Mouse (Mus musculus): ENCODE data around the gene Hs3st5.

Hs3st5 gene

DNA sequence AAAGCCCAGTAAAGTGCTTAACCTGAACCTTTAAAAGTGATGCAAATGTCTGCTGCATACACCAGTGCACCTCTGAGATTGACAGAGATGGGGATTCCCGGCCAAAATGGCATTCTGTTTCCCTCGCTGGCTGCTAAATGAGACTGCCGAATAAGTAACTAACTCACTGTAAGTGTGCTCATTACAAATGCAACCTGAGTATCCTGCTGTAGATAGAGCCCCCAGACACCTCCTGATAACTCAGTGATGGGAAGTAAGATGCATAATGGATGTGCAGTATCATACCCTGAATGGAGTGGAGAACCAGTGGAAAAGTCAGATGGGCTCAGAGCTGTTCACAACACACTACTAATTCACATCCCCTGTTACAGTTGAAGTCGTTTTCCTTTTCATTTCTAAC is 298.7 kb downstream of the Hs3st5 start:
- DNase-seq = no peak

DNA sequence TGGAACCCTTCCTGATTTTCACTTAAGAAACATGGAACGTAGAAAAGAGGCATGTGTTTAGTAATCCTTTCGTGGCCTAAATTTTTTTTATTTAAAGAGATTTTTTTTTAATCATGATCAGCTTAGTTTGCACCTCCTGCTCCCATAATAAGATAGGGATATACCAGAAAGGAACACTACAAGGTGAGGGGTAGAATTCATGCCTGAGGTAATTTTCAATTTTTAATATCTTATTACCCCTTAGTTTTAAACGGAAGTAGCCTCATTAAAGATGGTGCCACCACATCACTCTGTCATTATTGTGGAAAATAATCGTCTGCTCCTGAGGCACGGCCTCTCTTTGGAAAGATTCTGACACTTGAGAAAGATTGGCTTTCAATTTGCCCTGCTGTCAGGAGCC is 299.2 kb downstream of the Hs3st5 start:
- no peak for DNase-seq

DNA sequence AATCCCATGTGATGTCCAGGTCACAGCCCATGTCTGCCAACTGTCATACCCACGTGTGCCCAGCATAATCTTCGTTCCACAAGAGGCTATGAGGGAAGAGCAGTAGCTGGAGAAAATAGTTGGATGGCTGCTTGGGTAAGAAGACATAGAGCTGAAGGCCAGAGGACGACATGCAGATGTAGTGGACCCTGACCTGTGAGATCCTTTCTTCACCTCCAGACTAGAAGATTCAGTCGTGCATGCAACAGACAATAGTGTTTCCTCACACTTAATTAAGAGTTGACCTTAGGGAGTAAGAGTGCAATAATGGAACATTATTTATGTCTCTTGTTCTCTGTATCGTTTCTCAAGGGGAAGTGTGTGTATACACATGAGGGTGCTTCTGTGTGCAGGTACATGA is 300.4 kb downstream of the Hs3st5 start:
- DNase-seq = no peak

DNA sequence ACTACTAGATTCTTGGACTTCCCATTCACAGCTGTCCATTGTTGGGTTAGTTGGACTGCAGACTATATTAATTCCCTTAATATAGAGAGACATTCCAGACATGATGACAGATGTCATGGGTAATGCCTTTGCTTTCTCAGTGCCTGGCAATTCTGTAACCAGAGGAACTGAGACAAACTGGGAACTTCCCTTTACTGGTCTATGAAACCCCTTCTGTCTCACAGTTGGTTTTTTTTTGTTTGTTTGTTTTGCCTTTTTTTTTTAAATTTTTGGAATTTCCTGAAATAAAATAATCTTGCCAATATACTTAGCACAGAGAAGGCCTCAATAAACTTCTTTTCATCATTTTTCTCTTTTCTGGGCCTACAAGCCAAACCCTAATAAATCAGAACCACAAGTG is 312.3 kb downstream of the Hs3st5 start:
- DNase-seq = no peak

DNA sequence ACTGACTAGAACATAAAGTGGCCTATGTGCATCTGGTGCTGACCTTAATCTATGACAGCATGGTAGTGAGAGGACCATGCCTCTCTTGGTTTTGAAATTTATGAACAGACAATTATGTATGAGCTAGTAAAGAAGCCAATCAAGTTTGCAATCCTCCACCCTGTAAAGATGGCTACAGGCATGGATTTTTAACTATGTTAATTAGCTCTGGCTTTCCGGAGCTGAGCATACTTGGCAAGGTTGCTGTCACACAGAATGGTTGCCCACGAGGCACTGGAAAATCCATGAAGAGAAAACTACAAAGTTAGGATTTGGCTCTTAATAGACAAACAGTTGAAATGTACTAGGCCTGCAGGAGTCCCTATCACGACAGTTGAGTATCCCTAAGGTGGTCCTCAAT is 322.5 kb downstream of the Hs3st5 start:
- no peak for DNase-seq

DNA sequence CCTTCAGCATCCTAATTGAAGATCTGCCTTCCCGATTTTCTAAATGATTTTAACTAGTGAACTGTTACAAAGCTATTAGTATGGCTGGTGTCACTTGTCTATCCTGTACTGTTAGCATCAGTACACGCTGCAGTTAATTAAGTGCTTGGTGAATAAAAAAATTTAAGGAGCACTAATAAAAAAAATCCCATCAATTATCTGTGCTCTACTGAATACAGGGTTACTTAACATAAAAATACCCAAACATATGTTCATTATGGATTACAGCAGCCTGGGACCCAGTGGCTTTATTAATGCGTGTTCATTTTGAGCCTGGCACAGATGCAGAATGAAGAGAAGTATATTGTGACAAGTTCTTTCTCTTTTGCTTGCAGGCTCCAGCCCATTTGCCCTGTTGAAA is 325.6 kb downstream of the Hs3st5 start:
- DNase-seq = no peak

DNA sequence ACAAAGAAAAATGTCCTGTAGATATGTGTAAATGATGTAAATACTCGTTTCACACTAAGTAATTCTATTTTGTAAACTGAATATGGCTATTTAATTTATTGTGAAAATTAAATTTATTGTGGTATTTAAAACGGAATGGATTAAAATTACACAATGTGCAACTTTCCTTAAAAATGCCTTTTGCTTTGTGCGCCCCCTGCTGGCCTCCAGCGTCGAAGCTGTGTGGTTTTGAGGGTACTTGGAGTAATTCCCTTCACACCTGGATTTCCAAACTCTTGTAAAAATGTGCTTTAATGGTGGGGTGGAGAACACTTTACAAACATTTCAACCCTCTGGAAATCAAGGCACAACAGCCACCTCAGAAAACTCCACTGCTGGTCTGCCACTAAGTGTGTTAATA is 327.6 kb downstream of the Hs3st5 start:
- peak; percentile 11 for DNase-seq

DNA sequence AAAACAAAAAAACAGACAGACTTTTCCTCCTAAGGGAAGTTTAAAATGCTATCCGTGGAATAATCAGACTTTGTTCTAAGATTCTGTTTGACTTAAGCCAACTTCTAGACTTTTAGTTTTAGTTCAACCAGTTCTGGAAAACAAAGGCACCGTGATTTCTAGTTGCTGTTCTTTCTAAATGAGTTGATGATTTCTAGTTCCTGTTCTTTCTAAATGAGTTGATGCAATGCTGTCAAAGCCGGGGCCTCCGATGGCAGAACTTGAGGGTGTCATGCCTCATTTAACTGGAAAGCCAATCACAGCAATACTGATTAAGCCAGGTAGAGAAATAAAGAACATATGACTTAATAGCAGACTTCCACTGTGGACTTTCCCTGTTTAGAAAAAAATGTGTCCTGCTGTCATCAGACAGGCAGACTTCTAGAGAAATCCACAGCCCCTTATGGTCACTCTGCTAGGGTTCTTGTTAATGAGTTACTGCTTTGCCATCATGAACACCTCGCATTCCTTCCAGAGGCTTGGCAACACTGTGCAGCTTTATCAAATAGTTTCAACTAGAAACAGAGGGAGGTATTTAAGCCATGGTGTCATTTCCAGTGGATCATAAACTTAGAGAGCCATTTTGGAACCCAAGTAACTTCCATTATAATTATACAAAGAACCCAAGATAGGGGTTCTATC is 329.4 kb downstream of the Hs3st5 start:
- peak; percentile 10 for DNase-seq

DNA sequence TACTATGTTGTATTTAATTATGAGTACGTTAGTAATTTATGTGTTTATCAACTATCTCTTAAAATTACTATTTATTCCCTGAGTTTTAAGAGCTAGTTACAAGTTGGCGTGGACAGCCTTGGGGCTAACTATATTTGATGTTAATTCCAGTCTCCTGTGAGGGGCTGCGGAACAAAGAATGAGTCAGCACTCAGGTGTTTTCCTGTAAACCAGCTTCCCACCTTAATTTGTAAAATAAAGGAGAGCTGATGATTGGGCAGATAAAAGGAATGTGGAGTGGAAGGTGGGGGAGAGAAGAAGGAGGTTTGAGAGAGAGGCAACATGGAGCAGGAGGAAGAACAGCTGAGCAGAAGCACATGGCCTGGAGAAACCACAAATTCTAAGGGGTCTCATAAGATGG is 343.6 kb downstream of the Hs3st5 start:
- DNase-seq = no peak

DNA sequence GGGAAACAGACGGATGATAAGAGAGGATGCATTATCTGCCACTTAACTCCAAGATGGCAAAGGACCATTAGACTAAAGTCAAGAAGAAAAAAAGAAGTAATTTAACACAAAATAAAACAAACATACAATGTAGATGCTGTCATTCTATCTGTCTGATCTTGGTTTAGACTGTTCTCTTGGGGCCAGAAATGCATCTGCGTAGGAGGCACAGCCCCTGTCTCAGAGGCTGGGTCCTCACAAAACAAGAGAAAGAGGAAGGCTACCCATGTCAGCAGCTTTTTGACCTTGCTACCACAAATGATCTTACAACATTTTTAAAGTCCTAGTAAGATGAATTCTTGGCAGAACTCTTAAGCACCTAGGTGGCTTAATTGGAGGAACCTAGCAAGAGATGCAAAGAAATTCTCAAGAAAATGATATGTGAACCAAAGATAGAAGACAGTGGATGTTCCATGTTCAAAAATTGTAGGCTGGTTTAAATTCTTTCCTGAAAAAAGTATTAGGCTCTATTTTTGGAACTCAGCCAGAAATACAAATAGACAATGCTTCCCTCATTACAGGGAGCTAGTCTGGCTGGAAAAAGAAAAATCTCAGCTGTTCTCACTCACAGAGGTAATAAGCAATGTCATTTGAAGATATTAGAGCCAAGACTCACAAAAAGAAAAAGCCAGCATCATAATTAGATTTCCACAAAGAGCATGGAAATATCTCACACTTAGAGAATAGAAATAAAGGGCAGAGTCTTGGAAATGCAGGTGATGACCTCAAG is 355.7 kb downstream of the Hs3st5 start:
- no peak for DNase-seq
